Mouse (Mus musculus): Measurements from ENCODE around the gene Rxfp4. TPM values are rescaled to one million over a fixed set of nuclear protein-coding genes. Genes with fewer than 3 reads are reported as not detected.

Rxfp4 gene
- polyA plus RNA-seq, 1 experiment, result 0.06 TPM

GRCm38 (mm10) chr3:88651669-88652618 is 998 bp downstream of the Rxfp4 start:
- WGBS, result 68% methylated on average over 18 of the region's 18 CpGs
- TF ChIP-seq CTCF (conservative IDR thresholded peaks at IDR 0.05; ENCODE audit: insufficient read depth, insufficient read length, low read depth, low read length), result no peak
- TF ChIP-seq POLR2A (IDR thresholded peaks at IDR 0.05; ENCODE audit: low read depth, low read length), result no peak
- no peak for DNase-seq

GRCm38 (mm10) chr3:88650713-88651504 is 2.0 kb downstream of the Rxfp4 start:
- Histone ChIP-seq H3K4me1 (ENCODE audit: control insufficient read depth, insufficient read depth, low read length) (no peaks in the 10 kb centered on the region), H3K27me3 (replicated peaks; ENCODE audit: control insufficient read depth, insufficient read depth, low read length) (no peaks in the 10 kb centered on the region), H3K4me3 (ENCODE audit: insufficient read depth, low read depth, low read length) (no peak overlapping the region), H3K36me3 (ENCODE audit: control insufficient read depth, insufficient read depth, low read length) (peaks cover 4% of the 10 kb centered on the region), H3K27ac (ENCODE audit: insufficient read depth, low read depth, low read length) (no peak overlapping the region)
- 50% methylated on average over 13 of the region's 13 CpGs for WGBS
- no peak for DNase-seq
- no peak for TF ChIP-seq POLR2A (IDR thresholded peaks at IDR 0.05; ENCODE audit: low read depth, low read length)
- TF ChIP-seq CTCF (conservative IDR thresholded peaks at IDR 0.05; ENCODE audit: insufficient read depth, insufficient read length, low read depth, low read length), result no peak

More at GRCm38 (mm10) chr3:88651669-88652618, 998 bp downstream of the Rxfp4 start:
- Histone ChIP-seq H3K4me1 (ENCODE audit: control insufficient read depth, insufficient read depth, low read length) (no peaks in the 10 kb centered on the region), H3K27me3 (replicated peaks; ENCODE audit: control insufficient read depth, insufficient read depth, low read length) (no peaks in the 10 kb centered on the region), H3K4me3 (ENCODE audit: insufficient read depth, low read depth, low read length) (no peak overlapping the region), H3K27ac (ENCODE audit: insufficient read depth, low read depth, low read length) (no peak overlapping the region), H3K36me3 (ENCODE audit: control insufficient read depth, insufficient read depth, low read length) (peaks cover 3% of the 10 kb centered on the region)

- 94% methylated on average over 13 of the region's 13 CpGs for whole genome bisulfite sequencing
- DNase-seq, result no peak
- Histone ChIP-seq H3K27me3 (replicated peaks; ENCODE audit: control insufficient read depth, insufficient read depth, low read length) (no peaks in the 10 kb centered on the region), H3K27ac (ENCODE audit: insufficient read depth, low read depth, low read length) (no peak overlapping the region), H3K4me3 (ENCODE audit: insufficient read depth, low read depth, low read length) (no peak overlapping the region), H3K4me1 (ENCODE audit: control insufficient read depth, insufficient read depth, low read length) (no peaks in the 10 kb centered on the region), H3K36me3 (ENCODE audit: control insufficient read depth, insufficient read depth, low read length) (peaks cover 4% of the 10 kb centered on the region)
- TF ChIP-seq POLR2A (IDR thresholded peaks at IDR 0.05; ENCODE audit: low read depth, low read length), result no peak
- TF ChIP-seq CTCF (conservative IDR thresholded peaks at IDR 0.05; ENCODE audit: insufficient read depth, insufficient read length, low read depth, low read length), result no peak
Observed at GRCm38 (mm10) chr3:88649967-88650366, 3.0 kb downstream of the Rxfp4 start.

DNA sequence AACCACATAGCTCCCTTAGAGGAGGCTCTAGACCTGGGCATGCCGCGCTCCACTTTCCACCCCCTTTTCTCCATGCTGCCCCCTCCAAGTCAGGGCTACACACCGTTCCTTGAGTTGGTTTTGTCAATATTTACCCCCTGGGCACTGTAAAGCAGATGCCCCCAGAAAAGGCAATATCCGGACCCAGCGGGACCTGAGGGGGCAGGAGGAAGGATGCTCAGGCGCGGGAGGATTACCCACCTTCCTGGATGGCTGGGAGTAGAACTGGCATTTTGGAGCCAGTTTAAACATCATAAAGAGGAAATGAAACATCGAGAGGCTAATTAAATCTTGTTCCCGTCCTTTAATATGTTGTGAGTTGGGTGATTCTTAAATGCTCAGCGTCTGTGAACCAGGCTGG is 3.8 kb downstream of the Rxfp4 start:
- Histone ChIP-seq H3K36me3 (ENCODE audit: control insufficient read depth, insufficient read depth, low read length) (peaks cover 4% of the 10 kb centered on the region), H3K27me3 (replicated peaks; ENCODE audit: control insufficient read depth, insufficient read depth, low read length) (no peaks in the 10 kb centered on the region), H3K27ac (ENCODE audit: insufficient read depth, low read depth, low read length) (no peak overlapping the region), H3K4me3 (ENCODE audit: insufficient read depth, low read depth, low read length) (no peak overlapping the region), H3K4me1 (ENCODE audit: control insufficient read depth, insufficient read depth, low read length) (no peaks in the 10 kb centered on the region)
- no peak for TF ChIP-seq CTCF (conservative IDR thresholded peaks at IDR 0.05; ENCODE audit: insufficient read depth, insufficient read length, low read depth, low read length)
- TF ChIP-seq POLR2A (IDR thresholded peaks at IDR 0.05; ENCODE audit: low read depth, low read length), result no peak
- 66% methylated on average over 10 of the region's 10 CpGs for WGBS
- no peak for DNase-seq

DNA sequence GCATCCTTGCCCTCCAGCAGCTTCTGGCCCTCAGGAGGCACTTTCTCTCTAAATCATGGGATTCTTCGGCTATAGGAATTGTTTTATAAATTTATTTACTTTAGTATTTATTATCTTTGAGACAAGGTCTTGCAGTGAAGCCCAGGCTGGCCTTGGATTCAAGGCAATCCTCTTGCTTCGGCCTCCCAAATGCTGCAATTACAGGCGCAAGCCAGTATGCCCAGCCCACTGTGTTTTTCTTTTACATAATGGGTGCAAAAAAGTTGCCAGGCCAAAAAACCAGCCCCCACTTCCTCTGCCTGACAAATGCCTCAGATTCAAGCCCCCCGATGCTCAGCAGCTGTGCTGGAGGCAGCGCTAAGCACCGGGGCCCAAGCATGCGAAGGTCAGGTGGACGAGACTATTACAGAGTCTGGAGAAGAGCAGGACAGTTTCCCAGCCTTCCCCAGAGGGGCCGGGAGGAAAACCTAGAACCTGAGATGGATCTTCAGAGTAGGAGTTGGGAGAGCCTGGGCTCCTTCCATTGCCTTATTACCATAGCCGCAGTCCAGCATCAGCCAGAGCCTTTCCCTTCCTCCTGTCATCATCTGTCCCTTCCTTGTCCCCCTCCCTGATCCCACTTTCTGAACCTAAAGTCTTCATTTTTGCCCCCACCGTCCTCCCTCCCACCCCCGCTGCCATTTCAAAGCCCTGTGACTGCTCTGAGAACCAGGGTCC is 4.3 kb downstream of the Rxfp4 start:
- DNase-seq, result no peak
- Histone ChIP-seq H3K27me3 (replicated peaks; ENCODE audit: control insufficient read depth, insufficient read depth, low read length) (no peaks in the 10 kb centered on the region), H3K36me3 (ENCODE audit: control insufficient read depth, insufficient read depth, low read length) (peaks cover 9% of the 10 kb centered on the region), H3K4me3 (ENCODE audit: insufficient read depth, low read depth, low read length) (no peak overlapping the region), H3K27ac (ENCODE audit: insufficient read depth, low read depth, low read length) (no peak overlapping the region), H3K4me1 (ENCODE audit: control insufficient read depth, insufficient read depth, low read length) (no peaks in the 10 kb centered on the region)
- no peak for TF ChIP-seq CTCF (conservative IDR thresholded peaks at IDR 0.05; ENCODE audit: insufficient read depth, insufficient read length, low read depth, low read length)
- no peak for TF ChIP-seq POLR2A (IDR thresholded peaks at IDR 0.05; ENCODE audit: low read depth, low read length)
- 79% methylated on average over 12 of the region's 12 CpGs for WGBS

GRCm38 (mm10) chr3:88647779-88648413 is 5.0 kb downstream of the Rxfp4 start:
- WGBS, result 84% methylated on average over 14 of the region's 14 CpGs
- no peak for TF ChIP-seq POLR2A (IDR thresholded peaks at IDR 0.05; ENCODE audit: low read depth, low read length)
- no peak for TF ChIP-seq CTCF (conservative IDR thresholded peaks at IDR 0.05; ENCODE audit: insufficient read depth, insufficient read length, low read depth, low read length)
- Histone ChIP-seq H3K4me3 (ENCODE audit: insufficient read depth, low read depth, low read length) (no peak overlapping the region), H3K4me1 (ENCODE audit: control insufficient read depth, insufficient read depth, low read length) (no peaks in the 10 kb centered on the region), H3K27ac (ENCODE audit: insufficient read depth, low read depth, low read length) (no peak overlapping the region), H3K27me3 (replicated peaks; ENCODE audit: control insufficient read depth, insufficient read depth, low read length) (no peaks in the 10 kb centered on the region), H3K36me3 (ENCODE audit: control insufficient read depth, insufficient read depth, low read length) (peaks cover 15% of the 10 kb centered on the region)
- no peak for DNase-seq

All from kidney, adult 2 months (tissue).